Mouse (Mus musculus): ENCODE data around the gene Naif1.
A peak's percentile ranks its signal among the peaks of the same experiment; 100 is the strongest.

GRCm38 (mm10) chr2:32412742-32413531 lies 37.3 kb upstream of the Naif1 start:
- no peak for TF ChIP-seq MAX (IDR thresholded peaks at IDR 0.05; ENCODE audit: low read depth)
- no peak for TF ChIP-seq POLR2AphosphoS2 (IDR thresholded peaks at IDR 0.05; ENCODE audit: insufficient read length, low read depth)
- TF ChIP-seq TCF12 (IDR thresholded peaks at IDR 0.05; ENCODE audit: insufficient read depth, poor library complexity, severe bottlenecking) = no peak
- no peak for TF ChIP-seq POLR2A (IDR thresholded peaks at IDR 0.05; ENCODE audit: insufficient read length, low read depth)
- TF ChIP-seq E2F4 (IDR thresholded peaks at IDR 0.05; ENCODE audit: insufficient read depth) = no peak
- peak in 2 of 3 experiments; percentile 71 to 84 for TF ChIP-seq MYOD1 (IDR thresholded peaks at IDR 0.05; ENCODE audit: control insufficient read depth in 1 of 3, insufficient read length in 2 of 3, low read depth in 2 of 3)
- no peak for TF ChIP-seq USF1 (IDR thresholded peaks at IDR 0.05; ENCODE audit: low read depth)
- no peak for TF ChIP-seq CEBPB (IDR thresholded peaks at IDR 0.05; ENCODE audit: insufficient read depth, poor library complexity, severe bottlenecking)

All from myocyte (in vitro differentiated cells).